Mouse (Mus musculus) central nervous system, embryonic 11.5 days (tissue): ENCODE results near the gene Letm1. TPM values are rescaled to one million over a fixed set of nuclear protein-coding genes. Genes with fewer than 3 reads are reported as not detected.

Source experiments
- polyA plus RNA-seq: library from polyadenylated mRNA; depleted of rRNA; stranded (reverse); fragments of >200 nt; gene quantifications from 2 replicates; pipeline ENCODE4 v1.2.3, GENCODE M21; 2012; rRNA removed

The Letm1 gene
- 30.2 and 39.8 TPM in 2 replicates for polyA plus RNA-seq

DNA sequence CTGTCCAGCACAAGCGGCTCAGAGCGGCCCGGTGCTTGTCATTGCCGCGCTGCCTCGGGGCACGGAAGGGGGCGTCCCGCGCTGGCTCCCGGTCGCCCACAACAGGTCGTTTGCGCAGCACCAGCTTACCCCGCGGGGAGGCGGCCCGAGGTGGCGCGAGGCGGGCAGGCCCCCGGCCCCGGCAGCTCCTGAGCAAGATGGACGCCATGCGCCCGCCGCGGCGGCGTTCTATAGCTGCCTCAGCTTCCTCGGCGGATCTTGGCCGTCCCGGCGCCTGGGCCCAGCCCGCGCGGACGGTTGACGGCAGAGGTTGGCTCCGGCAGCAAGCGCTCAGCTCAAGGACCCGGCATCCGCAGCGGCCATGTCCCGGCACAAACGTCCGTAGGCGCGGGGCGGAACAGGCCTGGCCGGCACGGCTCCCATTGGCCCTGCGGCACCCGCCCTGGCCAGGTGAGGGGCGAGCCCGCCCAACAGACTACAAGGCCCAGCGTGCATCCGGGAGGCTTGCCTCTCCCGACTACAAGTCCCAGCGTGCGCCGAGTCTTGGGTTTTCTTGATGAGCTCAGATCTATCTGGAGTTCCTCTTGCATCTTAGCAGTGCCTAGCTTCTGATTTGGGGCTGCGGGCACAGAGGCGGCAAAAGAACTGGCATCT is at the start of gene Letm1:
TSS of gene Letm1 (minus strand) at position 473 of the 654 bp plus-strand sequence.

GRCm38 (mm10) chr5:33819876-33820732 is 37.5 kb upstream of the Letm1 start, which contains the start of gene Nsd2:
Gene Nsd2, plus strand, starts transcription at chr5:33820725.

DNA sequence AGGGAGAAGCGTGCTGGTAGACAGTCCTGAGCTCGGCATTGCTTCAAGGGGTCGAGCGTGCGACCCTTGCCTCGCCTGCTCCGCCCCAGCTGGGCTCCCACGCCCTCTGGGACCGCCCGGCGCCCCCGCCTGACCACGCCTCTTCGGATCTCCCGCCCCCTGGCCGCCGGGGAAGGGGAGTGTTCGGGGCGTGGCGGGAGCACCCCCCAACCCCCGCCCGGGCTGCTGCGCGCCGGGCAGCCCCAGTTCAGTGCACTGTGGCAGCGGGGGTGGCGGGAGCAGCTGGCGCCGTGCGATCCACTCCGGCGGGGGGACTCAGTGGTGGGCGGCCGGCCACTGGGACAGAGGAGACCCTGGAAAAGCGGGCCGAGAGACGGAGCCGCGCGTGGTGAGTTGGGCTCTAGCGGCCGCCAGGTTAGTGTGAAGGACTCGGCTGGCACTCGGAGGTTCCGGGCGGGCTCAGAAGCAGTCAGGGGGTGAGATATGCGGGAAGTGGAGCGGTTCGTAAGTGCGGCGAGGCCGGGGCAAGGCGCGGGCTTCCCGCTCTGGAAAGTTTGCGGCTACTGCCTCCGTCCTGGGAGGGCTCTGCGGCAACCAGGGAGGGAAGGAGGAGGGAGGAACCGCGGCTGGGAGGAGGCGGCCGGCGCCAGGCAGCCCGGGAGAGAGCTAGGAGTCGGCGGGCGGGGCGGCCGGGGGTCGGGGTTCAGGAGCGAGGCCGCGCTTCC is 60.9 kb downstream of the Letm1 start, which contains the start of gene Fgfr3:
TSS of gene Fgfr3 (plus strand) at position 134 of the 725 bp plus-strand sequence.

Other genes starting within 250 kb of the Letm1 start
- 26.4 and 27.2 TPM in 2 replicates for gene Fam53a, start 153.2 kb downstream of the Letm1 start, polyA plus RNA-seq
- 0.42 and 0.73 TPM in 2 replicates for gene Gm9903, start 152.9 kb downstream of the Letm1 start, polyA plus RNA-seq
- 155 and 243 TPM in 2 replicates for gene Slbp, start 130.2 kb downstream of the Letm1 start, polyA plus RNA-seq
- gene Tacc3, start 124.7 kb downstream of the Letm1 start, polyA plus RNA-seq = 139 and 232 TPM in 2 replicates
- gene Tmem129, start 124.4 kb downstream of the Letm1 start, polyA plus RNA-seq = 22.7 and 33.1 TPM in 2 replicates
- 117 and 191 TPM in 2 replicates for gene Fgfr3, start 61.1 kb downstream of the Letm1 start, polyA plus RNA-seq
- gene Nsd2, start 37.9 kb upstream of the Letm1 start, polyA plus RNA-seq = 128 and 177 TPM in 2 replicates
- gene Nelfa, start 153.6 kb upstream of the Letm1 start, polyA plus RNA-seq = 43.3 and 58.4 TPM in 2 replicates
- gene Gm1673, start 200.6 kb upstream of the Letm1 start, polyA plus RNA-seq = 171 and 301 TPM in 2 replicates
- gene Nat8l, start 213.2 kb upstream of the Letm1 start, polyA plus RNA-seq = 5.8 and 6.5 TPM in 2 replicates